Mouse (Mus musculus): ENCODE results near the gene Boll. TPM values are rescaled to one million over a fixed set of nuclear protein-coding genes. Genes with fewer than 3 reads are reported as not detected.

The Boll gene
- polyA plus RNA-seq (2014; fragmentation: Illumina TruSeq; extraction: RNeasy Lipid Tissue Mini Kit (QIAGEN cat#74804); ENCODE audit: low read depth, low replicate concordance), result not detected

DNA sequence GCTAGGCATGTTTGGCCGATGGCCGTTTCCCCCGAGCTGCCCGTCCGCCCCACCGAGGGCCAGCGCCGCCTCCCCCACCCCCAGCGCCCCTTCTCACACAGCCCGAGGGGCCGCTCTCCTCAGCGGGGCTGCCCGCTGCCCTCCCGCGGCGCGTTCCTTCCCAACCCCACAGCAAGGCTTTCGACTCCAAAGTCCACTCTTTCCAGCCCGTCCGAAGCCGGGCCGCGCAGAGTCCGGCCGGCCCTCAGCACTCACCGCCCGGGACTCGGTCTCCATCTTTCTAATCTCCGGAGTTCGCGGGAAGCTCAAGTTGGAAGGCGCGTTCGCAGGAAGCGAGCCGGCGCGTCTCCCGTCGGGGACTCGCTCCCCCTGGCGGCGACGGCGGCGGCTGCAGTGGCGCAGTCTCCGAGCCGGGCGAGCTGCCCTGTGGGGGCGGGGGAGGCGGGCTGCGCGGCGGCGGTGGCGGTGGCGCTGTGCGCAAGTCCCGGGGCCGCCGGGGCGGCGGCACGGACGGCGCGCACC is at the start of gene Boll:
Gene Boll, minus strand, starts transcription at position 426 of the 522 bp plus-strand sequence.

GRCm38 (mm10) chr1:55405272-55406022 is 42.2 kb upstream of the Boll start, which contains the start of gene Plcl1:
Plcl1 (plus strand) TSS chr1:55405921.

DNA sequence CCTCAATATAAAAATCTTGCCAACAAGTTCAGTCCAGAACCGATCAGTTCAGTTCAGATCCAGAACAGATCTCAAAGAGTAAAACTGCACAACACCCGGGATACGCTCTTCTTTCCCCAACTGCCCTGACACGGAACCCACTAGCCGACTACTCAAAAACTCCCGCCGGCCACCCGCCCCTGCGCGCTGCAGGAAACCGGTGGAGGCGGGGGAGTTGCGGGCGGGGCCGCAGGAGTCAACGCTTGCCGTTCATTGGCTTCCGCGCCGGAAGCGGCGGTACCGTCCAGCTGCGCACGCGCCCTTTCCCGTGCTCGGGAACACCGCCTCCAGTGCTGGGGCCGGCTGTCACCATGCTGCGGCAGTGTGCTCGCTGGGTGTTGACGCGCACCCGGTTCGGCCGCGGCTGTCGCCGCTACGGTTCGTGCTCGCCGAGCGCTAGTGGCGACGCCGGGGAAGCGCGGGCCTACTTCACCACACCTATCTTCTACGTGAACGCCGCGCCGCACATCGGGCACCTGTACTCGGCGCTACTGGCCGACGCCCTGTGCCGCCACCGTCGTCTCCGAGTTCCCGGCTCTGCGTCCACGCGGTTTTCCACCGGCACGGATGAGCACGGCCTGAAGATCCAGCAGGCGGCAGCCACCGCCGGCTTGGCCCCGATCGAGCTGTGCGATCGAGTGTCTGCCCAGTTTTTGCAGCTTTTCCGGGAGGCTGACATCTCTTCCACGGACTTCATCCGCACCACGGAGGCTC is 126.2 kb downstream of the Boll start, which contains the start of gene Mars2:
Gene Mars2, plus strand, starts transcription at position 288 of the 753 bp plus-strand sequence.

GRCm38 (mm10) chr1:55226011-55226857 is 137.0 kb downstream of the Boll start, which contains the start of gene Rftn2:
Rftn2 (minus strand) TSS chr1:55226782.

Other genes starting within 250 kb of the Boll start
- gene Mob4, start 232.2 kb downstream of the Boll start, polyA plus RNA-seq (2014; fragmentation: Illumina TruSeq; extraction: RNeasy Lipid Tissue Mini Kit (QIAGEN cat#74804); ENCODE audit: low read depth, low replicate concordance), result 354 TPM
- 8.6 TPM for gene Rftn2, start 136.7 kb downstream of the Boll start, polyA plus RNA-seq (2014; fragmentation: Illumina TruSeq; extraction: RNeasy Lipid Tissue Mini Kit (QIAGEN cat#74804); ENCODE audit: low read depth, low replicate concordance)
- gene Mars2, start 126.3 kb downstream of the Boll start, polyA plus RNA-seq (2014; fragmentation: Illumina TruSeq; extraction: RNeasy Lipid Tissue Mini Kit (QIAGEN cat#74804); ENCODE audit: low read depth, low replicate concordance), result 13.3 TPM
- gene Plcl1, start 42.5 kb upstream of the Boll start, polyA plus RNA-seq (2014; fragmentation: Illumina TruSeq; extraction: RNeasy Lipid Tissue Mini Kit (QIAGEN cat#74804); ENCODE audit: low read depth, low replicate concordance), result 4.4 TPM